Mouse (Mus musculus) olfactory bulb, adult 2 months (tissue): ENCODE data around the gene B3gntl1.

Experiments
- CTCF ChIP-seq: fragments of 200-500 bp; IDR thresholded peaks from 2 replicates; pipeline ENCODE4 v1.5.1; 2012; ENCODE audit warnings: low read depth, mild to moderate bottlenecking, low read length, moderate library complexity; ENCODE audit not compliant: insufficient read depth
- POLR2A ChIP-seq: fragments of 200-500 bp; IDR thresholded peaks from 2 replicates; pipeline ENCODE4 v1.6.1; 2012; ENCODE audit warnings: mild to moderate bottlenecking, low read depth, low read length, moderate library complexity; ENCODE audit not compliant: insufficient read depth

- TF ChIP-seq CTCF (no peak), POLR2A (no peak)
Observed at GRCm38 (mm10) chr11:121655166-121655806, 17.7 kb downstream of the B3gntl1 start.
